Mouse (Mus musculus) mouse embryonic stem cell (cell line): ENCODE measurements around the gene Cldn10.

Experiments used
- in situ Hi-C, 2 experiments: fragments of 300-500 bp; cut with MboI; formaldehyde crosslinking; loops; 1 replicate in 1 of 2; 3 replicates in 1 of 2; pipeline ENCODE4 v1.14.3; 2019 to 2020; ENCODE audit warnings: low sequenced_read_pairs in 2 of 2, low pct_unique_long_range_greater_than_20kb in 1 of 2, mixed read lengths in 1 of 2; ENCODE audit not compliant: unreplicated experiment in 1 of 2

Gene Cldn10

DNA sequence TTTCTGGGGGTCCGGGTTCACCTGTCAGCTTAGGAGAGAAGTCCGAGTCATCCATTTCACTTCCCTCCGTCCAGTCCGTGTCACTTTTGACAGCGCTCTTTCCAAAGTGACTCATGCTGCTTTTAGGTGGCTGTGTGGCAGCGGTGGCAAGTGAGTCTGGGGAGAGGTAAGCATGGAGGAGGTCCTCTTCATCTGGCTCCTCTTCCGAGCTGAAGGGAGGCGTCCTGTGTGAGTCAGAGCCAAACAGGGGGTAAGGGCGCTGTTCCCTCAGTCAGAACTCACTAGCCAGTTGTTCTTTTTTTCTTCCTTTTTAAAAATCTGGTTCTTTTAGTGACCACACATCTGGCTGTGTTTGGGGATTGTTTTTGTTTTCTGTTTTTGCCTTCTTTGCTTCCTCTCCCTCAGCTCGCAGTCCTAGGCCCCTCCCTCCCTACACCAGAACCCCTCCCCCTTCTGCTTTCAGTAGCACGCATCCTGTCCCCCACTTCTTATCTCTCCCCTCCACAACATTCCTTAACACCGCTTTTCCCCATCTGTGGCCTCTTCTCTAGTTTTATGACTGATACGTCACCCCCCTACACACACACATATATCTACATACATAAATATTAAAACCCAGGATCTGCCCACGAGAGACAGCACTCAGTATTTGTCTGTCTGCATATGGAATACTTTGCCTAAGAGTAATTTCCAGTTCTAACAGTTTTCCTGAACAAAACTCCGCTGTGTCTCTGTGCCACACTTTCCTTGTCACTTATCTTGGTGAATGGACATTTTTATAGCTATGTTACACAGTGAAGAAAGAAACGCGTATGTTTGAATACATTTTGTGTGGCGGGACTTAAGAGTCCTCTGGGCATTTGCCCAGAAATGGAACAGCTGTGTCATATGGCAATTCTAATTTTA, 95.9 kb downstream of the Cldn10 start:
- in situ Hi-C loops: no loop called here

DNA sequence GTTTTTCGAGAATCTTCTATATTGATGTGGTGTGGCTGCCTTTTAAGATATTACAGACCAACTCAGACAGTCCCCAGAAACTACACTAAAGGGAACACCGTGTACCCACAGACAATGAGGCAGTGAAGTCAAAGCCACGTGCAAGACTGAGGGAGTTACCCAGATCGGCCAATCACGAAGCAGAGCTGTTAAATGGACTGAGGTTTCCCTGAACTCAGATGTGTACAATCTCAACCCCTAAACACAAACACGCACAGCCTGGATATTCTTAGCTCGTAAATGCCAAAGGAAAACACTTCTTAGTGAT, 96.5 kb downstream of the Cldn10 start:
- in situ Hi-C loops: no loop called here

DNA sequence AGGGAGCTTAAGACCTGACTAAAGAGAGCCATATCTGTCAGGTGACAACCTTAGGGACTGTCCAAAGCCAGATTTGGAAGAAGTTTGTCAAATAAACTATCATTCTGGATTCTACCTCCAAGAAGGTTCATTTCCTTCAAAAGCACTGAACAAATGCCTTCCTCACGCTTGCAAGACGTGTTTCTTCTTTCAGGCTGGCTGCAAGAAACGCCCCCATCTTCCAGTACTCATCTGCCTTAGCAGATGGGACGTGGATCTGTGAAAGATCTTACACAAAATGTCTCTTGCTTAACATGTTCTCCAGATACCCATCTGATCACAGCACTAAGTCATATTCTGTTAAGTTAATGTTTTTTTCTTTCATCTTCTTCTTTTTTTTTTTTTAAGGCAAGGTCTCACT, 102.4 kb downstream of the Cldn10 start:
- in situ Hi-C loops: no loop called here

DNA sequence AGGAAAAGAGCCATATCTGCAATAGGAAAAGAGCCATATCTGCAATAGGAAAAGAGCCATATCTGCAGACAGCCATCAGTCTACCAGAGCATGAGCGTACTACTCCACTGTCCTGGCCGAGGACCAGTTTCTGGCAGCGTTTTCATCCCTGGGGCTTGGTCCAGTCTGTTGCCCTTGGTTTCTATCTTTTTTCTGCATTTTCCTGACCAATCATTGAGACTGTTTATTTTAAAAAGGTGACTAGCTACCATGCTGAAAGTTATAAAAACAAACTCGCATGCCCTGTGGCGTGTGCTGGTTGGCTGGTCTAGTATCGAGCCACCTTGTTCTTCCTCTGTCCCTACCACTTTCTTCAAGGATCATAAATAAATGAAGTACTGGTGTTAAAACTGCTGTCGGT, 107.5 kb downstream of the Cldn10 start:
- in situ Hi-C loops: loop anchor here in 1 of 2 experiments (5.0 kb wide), 1 partner anchor 73 kb away; no protein-coding TSS in a partner anchor

DNA sequence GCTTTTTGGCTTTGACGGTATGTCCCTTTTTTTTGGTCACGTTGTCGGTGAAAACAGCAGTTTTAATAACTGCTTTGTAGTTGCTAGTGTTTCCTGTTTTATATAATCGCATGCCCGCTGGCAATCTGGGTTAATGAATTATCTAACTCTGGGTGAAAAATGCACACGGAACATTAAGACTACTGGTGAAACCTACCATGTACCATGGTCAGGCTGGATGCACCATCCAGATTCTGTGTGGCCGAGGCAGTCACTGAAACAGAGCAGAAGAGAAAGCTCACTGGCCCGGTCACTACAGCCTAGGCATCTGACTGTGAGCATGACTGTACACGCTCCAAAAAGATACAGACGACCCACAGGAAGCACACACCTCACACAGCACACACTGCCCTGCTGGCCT, 107.9 kb downstream of the Cldn10 start:
- in situ Hi-C loops: loop anchor here in 1 of 2 experiments (5.0 kb wide), 1 partner anchor 73 kb away; no protein-coding TSS in a partner anchor

DNA sequence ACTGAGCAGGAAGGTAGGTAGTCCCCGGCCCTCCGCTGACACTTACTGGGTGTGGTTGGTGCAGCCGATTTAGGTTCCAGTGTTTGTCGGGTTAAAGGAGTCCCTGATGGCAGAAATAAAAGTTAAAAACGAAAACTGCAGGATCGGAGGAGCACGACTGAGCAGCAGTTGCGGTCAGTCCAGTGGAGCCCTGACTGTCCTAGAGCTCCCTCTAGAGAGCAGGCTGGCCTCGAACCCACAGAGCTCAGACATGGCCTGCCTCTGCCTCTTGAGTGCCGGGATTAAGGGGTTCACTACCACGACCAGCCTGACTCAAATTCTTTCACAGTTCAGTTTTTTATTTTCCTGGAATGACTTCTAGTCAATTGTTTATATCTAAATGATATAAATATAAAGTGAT, 112.2 kb downstream of the Cldn10 start:
- in situ Hi-C loops: loop anchor here in 1 of 2 experiments (5.0 kb wide), 1 partner anchor 78 kb away; no protein-coding TSS in a partner anchor

DNA sequence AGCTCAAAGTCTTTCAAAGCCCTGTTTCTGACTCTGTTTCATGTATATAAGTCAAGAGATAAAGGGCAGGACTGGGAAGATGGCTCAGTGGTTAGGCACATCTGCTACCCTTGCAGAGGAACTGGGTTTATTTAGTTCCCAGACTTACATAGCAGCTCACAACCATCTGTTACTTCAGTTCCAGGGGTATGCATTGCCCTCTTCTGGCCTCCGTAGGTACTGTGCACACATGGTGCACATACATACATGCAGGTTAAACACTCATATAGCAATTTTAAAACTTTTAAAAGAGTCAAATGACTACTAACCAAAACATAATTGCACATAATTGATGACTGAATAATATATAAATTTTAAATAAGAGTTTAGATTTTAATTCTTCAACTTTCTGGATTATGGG, 113.2 kb downstream of the Cldn10 start:
- in situ Hi-C loops: no loop called here

DNA sequence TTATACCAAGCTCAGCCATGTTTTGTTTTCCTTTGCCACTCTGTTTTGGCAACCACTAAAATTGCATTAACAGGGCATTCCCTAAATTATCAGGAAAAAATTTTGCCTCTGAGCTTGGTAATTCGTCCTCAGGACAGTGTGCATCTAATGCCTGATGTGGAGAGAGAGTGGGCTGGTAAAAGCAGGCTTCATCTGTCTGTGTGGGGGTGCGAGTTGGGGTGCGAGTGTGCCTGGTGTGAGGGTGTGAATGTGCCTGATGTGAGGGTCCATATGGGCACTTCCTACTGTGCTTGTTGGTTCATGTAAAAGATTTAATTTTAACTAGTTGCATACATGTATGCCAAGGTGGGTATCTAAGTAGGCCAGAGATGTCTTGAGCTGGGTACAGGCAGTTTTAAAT, 115.7 kb downstream of the Cldn10 start:
- in situ Hi-C loops: no loop called here

DNA sequence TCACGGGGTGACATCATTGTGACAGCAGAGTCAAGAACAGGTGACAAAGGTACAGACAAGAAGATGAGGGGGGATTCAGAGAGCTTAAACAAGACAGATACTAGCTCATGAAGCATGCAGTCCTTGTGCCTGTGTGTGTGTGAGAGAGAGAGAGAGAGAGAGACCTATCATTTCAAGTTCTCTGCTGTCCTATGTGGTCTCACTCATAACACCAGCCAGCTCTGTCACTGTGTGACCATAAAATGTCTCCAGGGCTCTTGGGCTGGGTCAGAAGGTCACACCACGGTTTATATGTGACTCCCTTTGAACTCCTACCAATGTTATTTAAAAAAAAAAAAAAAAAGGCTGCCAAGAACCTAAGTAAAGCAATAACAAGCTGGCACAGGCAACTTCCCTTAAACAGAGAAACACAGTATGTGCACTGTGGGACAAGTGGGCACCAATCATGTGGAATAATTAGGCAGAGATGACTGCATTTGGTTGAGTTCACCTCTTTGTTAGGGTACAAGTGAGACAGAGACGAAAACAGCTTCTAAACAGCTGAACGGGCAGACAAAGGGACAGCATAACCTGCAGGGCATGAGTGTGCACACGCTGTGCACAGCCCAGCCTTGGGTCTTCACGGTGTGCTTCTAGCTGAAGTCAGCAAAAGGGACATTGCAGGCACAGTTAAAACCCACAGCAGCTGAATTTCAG, 116.3 kb downstream of the Cldn10 start:
- in situ Hi-C loops: no loop called here

DNA sequence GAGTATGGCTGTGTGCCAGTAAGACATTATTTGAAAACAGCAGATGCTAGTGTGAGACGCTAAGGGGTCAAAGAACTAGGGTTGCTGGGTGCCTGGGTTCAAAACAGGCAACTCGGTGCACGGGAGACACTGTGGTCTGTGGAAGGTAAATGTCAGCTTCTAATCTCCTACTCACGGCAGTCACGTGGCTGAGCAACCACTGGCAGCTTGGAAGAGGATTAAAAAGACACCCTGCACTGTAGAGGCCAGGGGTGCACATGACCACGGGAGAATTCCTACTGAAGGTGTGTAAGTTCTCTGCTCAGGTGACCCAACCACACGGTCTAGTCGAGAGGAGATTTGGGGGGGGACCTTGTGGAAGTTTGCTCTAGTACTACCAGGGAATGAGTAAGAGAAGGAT, 119.9 kb downstream of the Cldn10 start:
- in situ Hi-C loops: no loop called here

DNA sequence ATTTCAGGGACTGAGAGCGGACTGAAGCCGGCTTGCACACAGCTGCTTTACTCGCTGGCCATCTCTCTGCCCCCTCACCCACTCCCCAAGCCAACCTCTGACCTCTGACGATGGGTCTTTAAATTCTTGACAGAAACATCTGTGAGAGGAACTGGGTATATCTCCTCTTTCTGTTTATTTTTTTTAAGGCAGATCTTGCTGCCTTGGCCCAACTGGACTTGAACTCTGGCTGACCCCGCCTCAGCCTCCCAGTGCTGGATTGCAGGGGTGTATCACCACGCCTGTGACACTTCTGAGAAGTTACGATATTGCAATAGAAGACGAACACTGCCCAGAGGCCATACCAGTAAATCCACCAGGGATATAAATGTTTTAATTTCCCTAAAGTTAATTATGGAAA, 122.2 kb downstream of the Cldn10 start:
- in situ Hi-C loops: no loop called here

DNA sequence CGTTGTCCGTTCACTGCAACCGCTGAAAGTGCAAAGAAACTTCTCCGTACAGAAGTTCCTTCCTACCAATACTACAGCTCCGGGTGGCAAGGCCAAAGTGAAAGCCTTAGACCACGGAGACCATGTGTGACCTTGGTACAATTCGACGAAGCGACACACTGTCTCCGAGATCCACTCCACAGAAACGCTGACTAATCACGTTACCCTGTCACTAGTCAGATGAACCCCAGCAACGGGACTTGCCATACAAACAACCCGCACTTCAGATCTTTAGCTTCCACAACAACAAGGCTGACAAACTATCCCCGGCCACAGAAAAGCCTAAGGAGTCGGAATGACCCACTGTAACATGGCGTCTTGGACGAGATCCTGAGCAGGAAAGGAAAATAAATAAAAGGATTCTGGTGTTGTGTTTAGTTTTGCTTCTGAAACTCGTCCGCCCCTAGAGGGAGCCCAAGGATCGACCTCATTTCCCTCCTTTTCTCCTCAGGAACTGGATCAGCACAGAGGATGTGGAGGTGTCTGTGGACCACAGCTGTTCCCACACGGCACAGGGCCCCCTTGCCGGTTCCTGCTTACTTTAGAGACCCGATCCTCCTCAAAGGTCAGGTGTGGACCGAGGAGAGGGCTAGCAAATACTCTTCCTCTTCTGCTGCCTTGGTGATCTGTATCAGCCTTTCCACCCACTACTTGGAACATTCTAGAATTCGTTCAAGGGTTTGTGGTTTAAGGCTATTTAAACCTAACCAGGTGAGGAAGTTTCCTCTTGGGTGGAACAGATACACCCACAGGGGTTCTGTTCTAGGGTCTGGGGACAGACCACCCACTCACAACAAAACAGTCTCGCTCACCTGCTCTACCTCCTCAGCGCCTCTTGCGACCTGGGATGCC, 122.9 kb downstream of the Cldn10 start:
- in situ Hi-C loops: no loop called here

DNA sequence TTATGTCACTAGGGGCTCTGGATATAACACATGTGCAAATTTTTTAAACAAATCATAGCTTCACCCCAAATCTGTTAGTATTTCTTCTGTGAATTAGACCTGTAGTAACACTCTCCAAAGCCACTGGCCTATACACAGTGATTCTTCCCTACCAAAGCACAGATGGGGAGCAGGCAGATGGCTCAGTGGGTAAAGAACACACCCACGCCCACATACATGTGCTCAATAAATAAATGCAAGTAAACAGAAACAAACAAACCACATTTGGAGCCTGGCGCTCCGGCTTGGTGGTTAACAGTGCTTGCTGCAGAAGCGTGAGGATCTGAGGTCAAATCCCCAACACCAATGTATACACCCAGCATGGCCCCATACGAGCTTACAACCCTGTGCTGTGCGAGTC, 123.8 kb downstream of the Cldn10 start:
- in situ Hi-C loops: no loop called here

DNA sequence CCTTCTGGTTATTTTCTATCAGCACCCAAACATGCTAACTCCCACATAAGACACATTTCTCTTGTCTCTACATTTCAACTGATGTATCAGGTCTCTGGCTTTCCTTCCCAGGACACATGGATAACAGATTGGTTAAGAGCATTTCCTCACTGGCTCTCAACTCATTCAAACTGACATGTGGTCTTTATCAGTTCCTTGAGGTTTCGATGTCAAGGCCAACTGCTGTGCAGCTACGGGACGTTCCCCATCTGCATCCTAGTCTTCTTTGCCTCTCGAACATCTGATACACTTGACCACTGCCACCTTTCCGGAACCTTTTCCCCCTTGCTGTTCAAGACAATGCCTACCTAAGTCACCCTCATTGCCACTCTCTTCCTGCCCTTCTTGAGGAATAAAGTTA, 125.9 kb downstream of the Cldn10 start:
- in situ Hi-C loops: no loop called here

DNA sequence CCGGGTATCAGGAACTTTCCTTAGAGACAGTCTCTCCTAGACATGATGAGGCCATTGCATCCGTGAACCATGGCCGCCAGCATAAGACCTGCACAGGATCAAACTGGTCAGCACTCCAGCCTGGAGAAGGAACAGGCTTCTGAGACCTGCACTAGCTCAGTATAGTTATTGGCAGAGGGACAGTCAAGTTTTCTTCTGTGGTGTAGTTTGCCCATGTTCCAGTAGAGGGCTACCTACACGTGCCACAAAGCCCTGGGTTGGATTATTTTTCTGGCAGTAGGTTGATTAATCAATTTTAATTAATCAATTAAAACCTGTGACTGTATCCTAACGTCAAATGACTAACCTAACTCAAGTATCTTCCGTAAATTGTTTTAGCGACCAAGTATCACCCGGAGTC, 131.3 kb downstream of the Cldn10 start:
- in situ Hi-C loops: no loop called here

DNA sequence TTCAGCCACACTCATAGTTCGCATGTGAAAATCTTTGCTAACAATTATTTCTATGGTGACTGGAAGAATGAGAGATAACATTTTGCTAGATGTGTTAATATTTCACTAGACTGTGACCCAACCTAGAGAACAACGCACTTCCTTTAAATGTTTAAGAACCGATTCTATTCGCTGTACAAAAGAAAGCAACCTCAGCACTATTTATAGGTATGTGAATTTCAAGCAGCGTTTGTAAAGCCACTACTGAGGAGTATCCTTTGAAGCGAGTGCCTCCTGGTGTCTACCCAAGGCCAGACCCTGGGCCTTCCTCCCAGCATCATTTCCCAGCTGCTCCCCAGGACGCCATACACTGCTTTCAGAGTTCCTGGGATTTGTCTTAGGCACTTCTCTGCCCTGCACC, 132.9 kb downstream of the Cldn10 start:
- in situ Hi-C loops: no loop called here

DNA sequence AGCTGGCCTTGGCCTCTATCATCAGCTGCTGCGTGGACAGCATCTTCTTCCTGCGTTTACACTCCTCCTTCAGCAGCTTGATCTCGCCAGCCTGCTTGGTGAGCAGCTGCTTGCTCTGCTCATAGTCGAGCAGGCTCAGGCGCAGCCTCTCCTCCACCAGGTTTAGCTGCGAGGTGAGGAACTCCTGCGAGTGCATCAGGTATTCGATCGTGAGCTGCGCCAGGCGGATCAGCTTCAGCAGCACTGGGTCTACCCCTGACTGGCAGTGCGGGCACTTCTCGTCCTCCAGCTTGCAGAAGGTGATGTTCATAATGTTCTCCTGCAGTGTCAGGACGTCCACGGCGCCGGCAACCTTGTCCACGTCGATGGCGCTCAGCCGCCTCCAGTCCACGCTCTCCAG, 134.5 kb downstream of the Cldn10 start:
- in situ Hi-C loops: no loop called here

DNA sequence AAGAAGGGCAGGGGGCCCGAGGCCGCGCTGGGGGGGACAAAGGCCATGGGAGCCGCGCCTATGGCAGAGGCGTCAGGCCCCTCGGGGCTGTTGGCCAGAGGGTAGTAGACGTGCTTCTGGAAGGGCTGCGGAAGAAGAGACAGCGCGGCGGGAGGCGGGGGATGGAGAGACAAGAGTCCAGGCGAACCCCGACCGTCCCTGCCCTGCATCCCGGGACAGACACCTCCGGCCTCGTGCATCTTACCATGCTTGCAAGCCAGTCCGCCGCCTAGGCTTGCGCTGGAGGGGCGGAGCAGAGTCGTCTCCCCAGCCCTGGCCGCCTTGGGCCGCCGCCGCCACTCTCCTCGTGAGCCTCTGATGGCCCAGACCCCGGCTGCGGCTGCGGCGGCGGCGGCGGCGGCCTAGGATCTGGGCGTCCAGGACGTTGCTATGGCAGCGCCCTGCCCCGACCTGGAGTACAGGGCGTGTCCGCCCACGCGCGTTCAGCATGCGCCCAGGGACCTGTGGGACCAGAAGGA, 135.0 kb downstream of the Cldn10 start:
- in situ Hi-C loops: no loop called here
